Comparison of ENCODE assay signal across 8 mouse cellular contexts in the genomic region with DNA sequence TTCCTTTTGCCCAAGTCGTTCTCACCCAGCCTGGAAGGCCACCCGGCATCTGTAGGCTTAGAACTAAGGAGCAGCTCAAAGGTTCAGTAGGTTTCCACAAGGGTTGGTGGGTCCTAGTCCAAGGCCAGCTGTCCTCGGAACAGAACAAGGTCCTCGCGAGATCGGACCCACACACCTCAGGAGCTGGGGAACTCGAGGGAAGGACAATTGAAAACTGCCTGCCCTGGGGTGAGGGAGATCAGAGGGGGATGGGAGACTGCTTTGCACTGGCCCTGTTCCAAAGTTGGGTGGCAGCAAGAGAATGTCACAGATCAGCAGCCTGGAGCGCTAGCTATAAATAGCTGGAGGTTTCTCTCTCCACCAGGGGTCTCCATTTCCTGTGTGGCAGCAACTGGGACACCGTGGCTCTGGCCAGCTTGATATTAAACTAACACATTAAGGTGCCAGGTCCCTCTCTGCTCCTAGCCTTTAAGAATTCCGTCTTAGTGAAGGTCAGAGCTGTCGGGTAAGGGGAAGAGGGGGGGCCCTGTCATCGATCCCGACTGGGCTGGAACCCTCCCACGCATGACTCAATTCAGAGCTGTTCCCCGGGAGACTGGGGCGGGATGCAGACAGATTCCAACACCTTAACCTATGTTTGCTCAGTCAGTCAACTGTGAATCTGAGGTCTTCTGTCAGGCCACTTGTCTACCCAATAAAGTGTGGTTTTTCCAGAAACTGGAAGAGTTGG. TPM values are rescaled to one million over a fixed set of nuclear protein-coding genes. Genes with fewer than 3 reads are reported as not detected.
DNase-seq lines count a peak whose midpoint lies in the region; ATAC-seq and TF ChIP-seq lines count a peak whose summit lies in the region.

No protein-coding gene starts in this region.

- peaks cover 14% of the 10 kb centered on the region for H3K36me3 ChIP-seq in intestine, embryonic 16.5 days (ENCODE audit: control insufficient read depth, insufficient read depth, low read length)
- peaks cover 49% of the 10 kb centered on the region for H3K36me3 ChIP-seq in limb, embryonic 12.5 days
- H3K36me3 ChIP-seq in midbrain, embryonic 14.5 days (ENCODE audit: control insufficient read depth, insufficient read depth, low read length) = peaks cover 51% of the 10 kb centered on the region
- H3K36me3 ChIP-seq in stomach, embryonic 16.5 days (ENCODE audit: control insufficient read depth, insufficient read depth, low read length) = peaks cover 14% of the 10 kb centered on the region

- ATAC-seq in intestine, embryonic 16.5 days = peak; percentile 30
- no peak for ATAC-seq in limb, embryonic 12.5 days (ENCODE audit: insufficient number of reproducible peaks, insufficient read depth, low FRiP score, low TSS enrichment, low read depth)
- 0 out of 2 replicates have a peak, but pooled peaks have one; percentile 3 for ATAC-seq in midbrain, embryonic 14.5 days (ENCODE audit: low FRiP score, low TSS enrichment)
- peak; percentile 31 for ATAC-seq in stomach, embryonic 16.5 days (ENCODE audit: insufficient read depth, low FRiP score)

- H3K27me3 ChIP-seq in intestine, embryonic 16.5 days (replicated peaks; ENCODE audit: control insufficient read depth, insufficient read depth, low read length) = no peaks in the 10 kb centered on the region
- H3K27me3 ChIP-seq in limb, embryonic 12.5 days = no peaks in the 10 kb centered on the region
- no peaks in the 10 kb centered on the region for H3K27me3 ChIP-seq in midbrain, embryonic 14.5 days (ENCODE audit: control insufficient read depth, insufficient read depth, low read length)
- H3K27me3 ChIP-seq in stomach, embryonic 16.5 days (ENCODE audit: control insufficient read depth, insufficient read depth, low read length) = no peaks in the 10 kb centered on the region

- peak; percentile 51 for DNase-seq in urinary bladder, postnatal 25 days (ENCODE audit: low spot score)
- no peak for DNase-seq in urinary bladder, postnatal 10 days (ENCODE audit: low spot score)
- peak; percentile 83 for DNase-seq in gastrocnemius, postnatal 25 days
- DNase-seq in midbrain, embryonic 14.5 days = peak; percentile 90

- peak; percentile 33 for TF ChIP-seq CTCF in cortical plate, adult 2 months (IDR thresholded peaks at IDR 0.05; ENCODE audit: extremely low read depth, insufficient read depth, low read length)

- peaks cover 4% of the 10 kb centered on the region for H3K4me1 ChIP-seq in cortical plate, adult 2 months (ENCODE audit: control insufficient read depth, insufficient read depth, low read length)
- peaks cover 30% of the 10 kb centered on the region for H3K4me1 ChIP-seq in intestine, embryonic 16.5 days (ENCODE audit: control insufficient read depth, insufficient read depth, low read length)
- H3K4me1 ChIP-seq in limb, embryonic 12.5 days (replicated peaks) = peaks cover 27% of the 10 kb centered on the region
- H3K4me1 ChIP-seq in midbrain, embryonic 14.5 days (ENCODE audit: control insufficient read depth, insufficient read depth, low read length) = peaks cover 20% of the 10 kb centered on the region
- peaks cover 25% of the 10 kb centered on the region for H3K4me1 ChIP-seq in stomach, embryonic 16.5 days (ENCODE audit: control insufficient read depth, insufficient read depth, low read length)

- TF ChIP-seq POLR2A in cortical plate, adult 2 months (IDR thresholded peaks at IDR 0.05; ENCODE audit: extremely low read depth, insufficient read depth, low read length) = peak; percentile 27; the same call in 1 of the 2 replicates

- peak overlapping the region; percentile 80 for H3K4me2 ChIP-seq in intestine, embryonic 16.5 days (ENCODE audit: low read depth, low read length)
- H3K4me2 ChIP-seq in limb, embryonic 12.5 days = peak overlapping the region; percentile 80
- H3K4me2 ChIP-seq in midbrain, embryonic 14.5 days (ENCODE audit: low read length) = peak overlapping the region; percentile 89
- H3K4me2 ChIP-seq in stomach, embryonic 16.5 days (ENCODE audit: low read depth, low read length) = peak overlapping the region; percentile 75

- WGBS in intestine, embryonic 16.5 days = 14% methylated on average over 16 of the region's 16 CpGs
- 14% methylated on average over 16 of the region's 16 CpGs for WGBS in limb, embryonic 12.5 days
- WGBS in midbrain, embryonic 14.5 days = 8% methylated on average over 16 of the region's 16 CpGs
- 9% methylated on average over 16 of the region's 16 CpGs for WGBS in stomach, embryonic 16.5 days

- H3K27ac ChIP-seq in cortical plate, adult 2 months (ENCODE audit: insufficient read depth, low read length) = peak overlapping the region; percentile 38
- H3K27ac ChIP-seq in intestine, embryonic 16.5 days (ENCODE audit: low read length) = peak overlapping the region; percentile 89
- peak overlapping the region; percentile 69 for H3K27ac ChIP-seq in limb, embryonic 12.5 days
- peak overlapping the region; percentile 60 for H3K27ac ChIP-seq in midbrain, embryonic 14.5 days (replicated peaks; ENCODE audit: low read depth, low read length)
- peak overlapping the region; percentile 88 for H3K27ac ChIP-seq in stomach, embryonic 16.5 days (ENCODE audit: low read length)

- peak overlapping the region; percentile 70 for H3K4me3 ChIP-seq in cortical plate, adult 2 months (ENCODE audit: insufficient read depth, low read length)
- peak overlapping the region; percentile 98 for H3K4me3 ChIP-seq in intestine, embryonic 16.5 days (ENCODE audit: low read length)
- H3K4me3 ChIP-seq in limb, embryonic 12.5 days (replicated peaks) = peak overlapping the region; percentile 99
- peak overlapping the region; percentile 96 for H3K4me3 ChIP-seq in midbrain, embryonic 14.5 days (replicated peaks; ENCODE audit: low read depth, low read length)
- H3K4me3 ChIP-seq in stomach, embryonic 16.5 days (replicated peaks; ENCODE audit: low read length) = peak overlapping the region; percentile 91

- H3K9ac ChIP-seq in intestine, embryonic 16.5 days (ENCODE audit: low read depth, low read length) = peak overlapping the region; percentile 63
- H3K9ac ChIP-seq in limb, embryonic 12.5 days (replicated peaks) = peak overlapping the region; percentile 48; the same call in 1 of the 2 replicates
- H3K9ac ChIP-seq in midbrain, embryonic 14.5 days (replicated peaks; ENCODE audit: low read length) = peak overlapping the region; percentile 37
- H3K9ac ChIP-seq in stomach, embryonic 16.5 days (ENCODE audit: low read length) = peak overlapping the region; percentile 65

- 0 out of 2 replicates have a peak, but pooled peaks cover 2% of the 10 kb centered on the region for H3K9me3 ChIP-seq in intestine, embryonic 16.5 days (ENCODE audit: control insufficient read depth, low read length)
- H3K9me3 ChIP-seq in limb, embryonic 12.5 days = peaks cover 7% of the 10 kb centered on the region
- H3K9me3 ChIP-seq in midbrain, embryonic 14.5 days (ENCODE audit: control insufficient read depth, low read length) = no peaks in the 10 kb centered on the region
- peaks cover 5% of the 10 kb centered on the region; the same call in 1 of the 2 replicates for H3K9me3 ChIP-seq in stomach, embryonic 16.5 days (replicated peaks; ENCODE audit: control insufficient read depth, low read length)

RNA-seq across cellular contexts. Expression of a gene that starts 1.0 kb away (rescaled TPM):
- polyA plus RNA-seq in cortical plate, adult 2 months (2012; rRNA removed) = 226 and 237 TPM in 2 replicates
- 100 to 1,000 TPM; 171 to 172 TPM for total RNA-seq in gastrocnemius, postnatal 25 days (2021)
- polyA plus RNA-seq in intestine, embryonic 16.5 days (2015; fragmentation: Nextera tagmentation; extraction: Ambion mirVana) = 249 and 253 TPM in 2 replicates
- polyA plus RNA-seq in limb, embryonic 12.5 days (2016; fragmentation: Nextera tagmentation; extraction: Ambion mirVana) = 145 and 146 TPM in 2 replicates
- polyA plus RNA-seq in midbrain, embryonic 14.5 days (2014; fragmentation: Nextera tagmentation; extraction: Ambion mirVana) = 168 and 206 TPM in 2 replicates
- 171 and 173 TPM in 2 replicates for polyA plus RNA-seq in stomach, embryonic 16.5 days (2015; fragmentation: Nextera tagmentation; extraction: Ambion mirVana)

RNA-seq across cellular contexts. Expression of a gene that starts 7.1 kb away (rescaled TPM):
- polyA plus RNA-seq in cortical plate, adult 2 months (2012; rRNA removed) = 55.3 and 60.4 TPM in 2 replicates
- total RNA-seq in gastrocnemius, postnatal 25 days (2021) = 100 to 1,000 TPM; 415 to 536 TPM
- 33.0 and 47.4 TPM in 2 replicates for polyA plus RNA-seq in intestine, embryonic 16.5 days (2015; fragmentation: Nextera tagmentation; extraction: Ambion mirVana)
- 0.51 and 0.58 TPM in 2 replicates for polyA plus RNA-seq in limb, embryonic 12.5 days (2016; fragmentation: Nextera tagmentation; extraction: Ambion mirVana)
- polyA plus RNA-seq in midbrain, embryonic 14.5 days (2014; fragmentation: Nextera tagmentation; extraction: Ambion mirVana) = 0.92 and 1.7 TPM in 2 replicates
- 7.4 and 9.2 TPM in 2 replicates for polyA plus RNA-seq in stomach, embryonic 16.5 days (2015; fragmentation: Nextera tagmentation; extraction: Ambion mirVana)

RNA-seq across cellular contexts. Expression of a gene that starts 19.2 kb away (rescaled TPM):
- polyA plus RNA-seq in cortical plate, adult 2 months (2012; rRNA removed) = 1.3 and 1.8 TPM in 2 replicates
- 1 to 10 TPM in 1 of 2 experiments, not detected in 1; 1.6 TPM for total RNA-seq in gastrocnemius, postnatal 25 days (2021)
- not detected in 2 replicates for polyA plus RNA-seq in intestine, embryonic 16.5 days (2015; fragmentation: Nextera tagmentation; extraction: Ambion mirVana)
- not detected in 2 replicates for polyA plus RNA-seq in limb, embryonic 12.5 days (2016; fragmentation: Nextera tagmentation; extraction: Ambion mirVana)
- not detected in 2 replicates for polyA plus RNA-seq in midbrain, embryonic 14.5 days (2014; fragmentation: Nextera tagmentation; extraction: Ambion mirVana)
- polyA plus RNA-seq in stomach, embryonic 16.5 days (2015; fragmentation: Nextera tagmentation; extraction: Ambion mirVana) = not detected in 2 replicates

RNA-seq across cellular contexts. Expression of a gene that starts 22.5 kb away (rescaled TPM):
- polyA plus RNA-seq in cortical plate, adult 2 months (2012; rRNA removed) = 150 and 157 TPM in 2 replicates
- total RNA-seq in gastrocnemius, postnatal 25 days (2021) = 1 to 10 TPM; 4.6 to 5.9 TPM
- polyA plus RNA-seq in intestine, embryonic 16.5 days (2015; fragmentation: Nextera tagmentation; extraction: Ambion mirVana) = 19.3 and 20.9 TPM in 2 replicates
- 71.3 and 74.9 TPM in 2 replicates for polyA plus RNA-seq in limb, embryonic 12.5 days (2016; fragmentation: Nextera tagmentation; extraction: Ambion mirVana)
- polyA plus RNA-seq in midbrain, embryonic 14.5 days (2014; fragmentation: Nextera tagmentation; extraction: Ambion mirVana) = 127 and 136 TPM in 2 replicates
- 17.0 and 20.9 TPM in 2 replicates for polyA plus RNA-seq in stomach, embryonic 16.5 days (2015; fragmentation: Nextera tagmentation; extraction: Ambion mirVana)

RNA-seq across cellular contexts. Expression of a gene that starts 48.2 kb away (rescaled TPM):
- polyA plus RNA-seq in cortical plate, adult 2 months (2012; rRNA removed) = 42.5 and 44.5 TPM in 2 replicates
- 1 to 10 TPM; 4.0 to 6.1 TPM for total RNA-seq in gastrocnemius, postnatal 25 days (2021)
- 42.1 and 46.8 TPM in 2 replicates for polyA plus RNA-seq in intestine, embryonic 16.5 days (2015; fragmentation: Nextera tagmentation; extraction: Ambion mirVana)
- polyA plus RNA-seq in limb, embryonic 12.5 days (2016; fragmentation: Nextera tagmentation; extraction: Ambion mirVana) = 73.3 and 78.0 TPM in 2 replicates
- 70.9 and 74.5 TPM in 2 replicates for polyA plus RNA-seq in midbrain, embryonic 14.5 days (2014; fragmentation: Nextera tagmentation; extraction: Ambion mirVana)
- polyA plus RNA-seq in stomach, embryonic 16.5 days (2015; fragmentation: Nextera tagmentation; extraction: Ambion mirVana) = 58.7 and 62.1 TPM in 2 replicates

Comparison
In these comparisons a context has a peak if more than half of its experiments do, and no peak if none do; other contexts are left out.
1. H3K27ac ChIP-seq: peak in every context shown above with its lines; median percentile 89 in intestine, embryonic 16.5 days; 88 in stomach, embryonic 16.5 days; 69 in limb, embryonic 12.5 days; 60 in midbrain, embryonic 14.5 days; 38 in cortical plate, adult 2 months.